In genomic region chr16:7039404-7040367, GRCm38 (mm10) we compare ENCODE assay signal across 8 mouse cellular contexts.
DNase-seq lines count a peak whose midpoint lies in the region; ATAC-seq and TF ChIP-seq lines count a peak whose summit lies in the region.

No protein-coding gene starts in this region.

- no peak for ATAC-seq in heart, postnatal 0 days (ENCODE audit: insufficient read depth, low read depth)
- ATAC-seq in midbrain, embryonic 15.5 days (replicated peaks): peak; percentile 76

- peak overlapping the region; percentile 86 for H3K27ac ChIP-seq in layer of hippocampus, adult 2 months
- H3K27ac ChIP-seq in heart, postnatal 0 days (ENCODE audit: low read depth): no peak overlapping the region
- H3K27ac ChIP-seq in midbrain, embryonic 15.5 days: peak overlapping the region; percentile 83

- H3K9me3 ChIP-seq in heart, postnatal 0 days (replicated peaks; ENCODE audit: control insufficient read depth, low read length): no peaks in the 10 kb centered on the region
- H3K9me3 ChIP-seq in midbrain, embryonic 15.5 days: no peaks in the 10 kb centered on the region

- no peak for TF ChIP-seq CTCF in layer of hippocampus, adult 2 months (conservative IDR thresholded peaks at IDR 0.05)
- no peak for TF ChIP-seq CTCF in heart, postnatal 0 days (IDR thresholded peaks at IDR 0.05; ENCODE audit: low read depth)

- H3K4me1 ChIP-seq in heart, postnatal 0 days (ENCODE audit: control insufficient read depth, insufficient read depth): no peaks in the 10 kb centered on the region
- peaks cover 32% of the 10 kb centered on the region for H3K4me1 ChIP-seq in midbrain, embryonic 15.5 days

- peaks cover 55% of the 10 kb centered on the region for H3K27me3 ChIP-seq in heart, postnatal 0 days (ENCODE audit: control insufficient read depth, insufficient read depth, low read length)
- H3K27me3 ChIP-seq in midbrain, embryonic 15.5 days (replicated peaks): no peaks in the 10 kb centered on the region

- H3K4me2 ChIP-seq in heart, postnatal 0 days (ENCODE audit: low read depth, low read length): peak overlapping the region; percentile 41
- H3K4me2 ChIP-seq in midbrain, embryonic 15.5 days: peak overlapping the region; percentile 80

- DNase-seq in layer of hippocampus, adult 2 months (ENCODE audit: low spot score in 2 of 2): peak; percentile 54 to 55
- DNase-seq in layer of hippocampus, adult 9-11 months: no peak
- peak; percentile 55 for DNase-seq in embryo, embryonic 10.5 days (ENCODE audit: low spot score)
- DNase-seq in heart, postnatal 0 days (ENCODE audit: low spot score): no peak
- DNase-seq in MN1 (ENCODE audit: low spot score): no peak
- DNase-seq in layer of hippocampus, adult 8-10 months (ENCODE audit: low spot score in 2 of 2): no peak
- no peak for DNase-seq in kidney, adult 18-20 months

- H3K9ac ChIP-seq in heart, postnatal 0 days (replicated peaks; ENCODE audit: low read depth, low read length): no peak overlapping the region
- peak overlapping the region; percentile 52 for H3K9ac ChIP-seq in midbrain, embryonic 15.5 days

- H3K36me3 ChIP-seq in heart, postnatal 0 days (replicated peaks; ENCODE audit: control insufficient read depth, insufficient read depth, low read length): no peaks in the 10 kb centered on the region
- H3K36me3 ChIP-seq in midbrain, embryonic 15.5 days (replicated peaks): no peaks in the 10 kb centered on the region

- 4% methylated on average over 29 of the region's 30 CpGs for WGBS in heart, postnatal 0 days
- WGBS in midbrain, embryonic 15.5 days: under 1% methylated on average over 29 of the region's 30 CpGs

- no peak for TF ChIP-seq EP300 in heart, postnatal 0 days (IDR thresholded peaks at IDR 0.05; ENCODE audit: low read depth)

- peak overlapping the region; percentile 52 for H3K4me3 ChIP-seq in layer of hippocampus, adult 2 months
- peak overlapping the region; percentile 27 for H3K4me3 ChIP-seq in heart, postnatal 0 days (ENCODE audit: low read depth, low read length)
- peak overlapping the region; percentile 48 for H3K4me3 ChIP-seq in midbrain, embryonic 15.5 days

Comparison
In these comparisons a context has a peak if more than half of its experiments do, and no peak if none do; other contexts are left out.
1. DNase-seq: peak in layer of hippocampus, adult 2 months (2 of 2) and embryo, embryonic 10.5 days (single experiment); none in layer of hippocampus, adult 9-11 months (single experiment), heart, postnatal 0 days (single experiment), MN1 (single experiment), layer of hippocampus, adult 8-10 months (0 of 2) and kidney, adult 18-20 months (single experiment).
2. Peak in every context shown above with its lines, with median percentiles within 50 percentile points of each other: H3K4me3 ChIP-seq.